Mouse (Mus musculus) CH12.LX (cell line): ENCODE measurements around the gene Lama1.

ENCODE experiments used
- CHD2 ChIP-seq: IDR thresholded peaks from 2 replicates; pipeline ENCODE4 v1.6.1; 2011; ENCODE audit warnings: low read length, improper control_type of control experiment
- CTCF ChIP-seq, 2 experiments: IDR thresholded peaks in 1 of 2; conservative IDR thresholded peaks in 1 of 2; 2 replicates each; pipeline ENCODE4 v1.5.1; 2011 to 2012; ENCODE audit warnings: low read depth in 2 of 2, low read length in 2 of 2, improper control_type of control experiment in 1 of 2, inconsistent platforms in 1 of 2, mild to moderate bottlenecking in 1 of 2, moderate library complexity in 1 of 2
- ETS1 ChIP-seq: conservative IDR thresholded peaks from 2 replicates; pipeline ENCODE4 v1.6.1; 2012; ENCODE audit warnings: low read depth, mild to moderate bottlenecking, inconsistent platforms, low read length, improper control_type of control experiment, moderate library complexity
- JUND ChIP-seq: conservative IDR thresholded peaks from 2 replicates; pipeline ENCODE4 v1.6.1; 2011; ENCODE audit warnings: low read depth, low read length, improper control_type of control experiment
- POLR2A ChIP-seq: IDR thresholded peaks from 2 replicates; pipeline ENCODE4 v1.6.1; 2011; ENCODE audit warnings: low read depth, mild to moderate bottlenecking, improper control_type of control experiment, low read length
- TBP ChIP-seq: conservative IDR thresholded peaks from 2 replicates; pipeline ENCODE4 v1.6.1; 2011; ENCODE audit warnings: low read depth, low read length, improper control_type of control experiment

DNA sequence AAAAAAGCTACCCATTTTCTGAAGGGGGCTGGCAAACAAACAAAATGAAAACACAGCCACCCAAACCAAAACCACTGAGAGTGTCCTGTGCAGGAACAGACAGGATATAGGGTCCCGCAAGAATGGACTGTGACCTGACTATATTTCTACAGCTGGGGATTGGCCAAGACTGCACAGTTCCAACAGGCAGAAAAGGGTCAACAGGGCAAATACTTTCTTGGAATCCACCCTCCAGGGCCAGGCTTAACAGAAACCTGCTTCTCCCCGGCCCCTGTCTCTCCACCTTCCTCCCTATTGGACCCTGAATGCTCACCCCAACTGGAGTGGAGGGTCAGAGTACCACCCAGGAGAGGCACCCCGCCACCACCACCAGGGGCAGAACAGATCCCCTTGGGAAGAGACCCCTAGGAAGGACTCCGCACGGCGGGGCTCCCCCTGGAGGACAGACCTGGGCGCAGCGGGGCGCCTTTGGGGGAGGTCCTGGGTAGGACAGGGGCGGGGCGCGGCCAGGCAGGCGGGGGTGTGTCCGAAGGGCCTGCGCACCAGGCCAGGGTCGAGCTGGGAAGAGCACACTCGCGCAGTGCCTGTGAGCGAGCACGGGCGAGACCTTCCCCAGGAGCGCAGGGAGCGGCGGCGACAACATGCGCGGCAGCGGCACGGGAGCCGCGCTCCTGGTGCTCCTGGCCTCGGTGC is at the start of gene Lama1:
- no peak for TF ChIP-seq CHD2
- TF ChIP-seq JUND = no peak
- TF ChIP-seq POLR2A = no peak
- no peak for TF ChIP-seq TBP
- no peak for TF ChIP-seq ETS1
- no peak for TF ChIP-seq CTCF (conservative IDR thresholded peaks at IDR 0.05 in 1 of 2, IDR thresholded peaks at IDR 0.05 in 1 of 2; ENCODE audit: low read depth in 2 of 2, low read length in 2 of 2)
